Mouse (Mus musculus) limb, embryonic 14.5 days (tissue): Measurements from ENCODE around the gene Il1rn. TPM values are rescaled to one million over a fixed set of nuclear protein-coding genes. Genes with fewer than 3 reads are reported as not detected.

Experiments
- ATAC-seq: fragments of 200-750 bp; cut with Nextera tagmentation; 2 replicates; pipeline ENCODE4 v1.8.0; 2017; ENCODE audit warnings: low read depth, moderate number of reproducible peaks, moderate TSS enrichment; ENCODE audit not compliant: low FRiP score
- DNase-seq: peaks from one replicate; pipeline ENCODE4 v3.0.0-alpha.2; 2015; ENCODE audit warnings: low spot score
- H3K27ac ChIP-seq: fragments of 300-500 bp; sonication (generic); replicated peaks from 2 replicates; pipeline ENCODE4 v1.5.1; 2014; ENCODE audit warnings: low read depth, mild to moderate bottlenecking, low read length, moderate library complexity, mixed read lengths
- H3K27me3 ChIP-seq: fragments of 300-500 bp; sonication (generic); 2 replicates; pipeline ENCODE4 v1.6.1; 2014; ENCODE audit warnings: low read length, mixed read lengths; ENCODE audit not compliant: control insufficient read depth, insufficient read depth
- H3K36me3 ChIP-seq: fragments of 300-500 bp; sonication (generic); 2 replicates; pipeline ENCODE4 v1.6.1; 2014; ENCODE audit warnings: mild to moderate bottlenecking, low read length, moderate library complexity, mixed read lengths; ENCODE audit not compliant: control insufficient read depth, insufficient read depth
- H3K4me1 ChIP-seq: fragments of 300-500 bp; sonication (generic); 2 replicates; pipeline ENCODE4 v1.6.1; 2014; ENCODE audit warnings: antibody characterized with exemption, low read length, mixed read lengths; ENCODE audit not compliant: control insufficient read depth, insufficient read depth
- H3K4me2 ChIP-seq: fragments of 300-500 bp; sonication (generic); replicated peaks from 2 replicates; pipeline ENCODE4 v1.6.1; 2014; ENCODE audit warnings: low read depth, mild to moderate bottlenecking, low read length, moderate library complexity; ENCODE audit not compliant: severe bottlenecking
- H3K4me3 ChIP-seq: fragments of 300-500 bp; sonication (generic); replicated peaks from 2 replicates; pipeline ENCODE4 v1.5.1; 2014; ENCODE audit warnings: low read length
- H3K9ac ChIP-seq: fragments of 300-500 bp; sonication (generic); 2 replicates; pipeline ENCODE4 v1.6.1; 2014; ENCODE audit warnings: mild to moderate bottlenecking, low read depth, low read length, moderate library complexity; ENCODE audit not compliant: severe bottlenecking
- H3K9me3 ChIP-seq: fragments of 300-500 bp; sonication (generic); 2 replicates; pipeline ENCODE4 v1.6.1; 2016; ENCODE audit warnings: low read length; ENCODE audit not compliant: control insufficient read depth
- POLR2A ChIP-seq: fragments of 200-500 bp; IDR thresholded peaks from 2 replicates; pipeline ENCODE4 v1.8.0; 2012; ENCODE audit warnings: inconsistent platforms, mild to moderate bottlenecking, moderate library complexity, borderline replicate concordance; ENCODE audit not compliant: insufficient read depth, insufficient read length; ENCODE audit errors: extremely low read depth
- WGBS: fragments of 180-500 bp; shearing (Covaris S2); extraction: QIAGEN DNeasy Blood & Tissue Kit; methylation state at CpG from one replicate; pipeline ENCODE4 v1.1.7; 2014; 5-methylcytosine and 5-hydroxymethylcytosine counted together
- polyA plus RNA-seq, 2 experiments: library from polyadenylated mRNA; depleted of rRNA in 1 of 2; stranded (reverse) in 1 of 2; unstranded in 1 of 2; fragments of >200 nt; fragmentation: Nextera tagmentation in 1 of 2; extraction: Ambion mirVana in 1 of 2; gene quantifications; 2 replicates each; pipeline versions ENCODE4 v1.2.1 to v1.2.3; 2012 to 2014

Il1rn gene
- polyA plus RNA-seq, 2 experiments, result 2.8 to 6.6 TPM

DNA sequence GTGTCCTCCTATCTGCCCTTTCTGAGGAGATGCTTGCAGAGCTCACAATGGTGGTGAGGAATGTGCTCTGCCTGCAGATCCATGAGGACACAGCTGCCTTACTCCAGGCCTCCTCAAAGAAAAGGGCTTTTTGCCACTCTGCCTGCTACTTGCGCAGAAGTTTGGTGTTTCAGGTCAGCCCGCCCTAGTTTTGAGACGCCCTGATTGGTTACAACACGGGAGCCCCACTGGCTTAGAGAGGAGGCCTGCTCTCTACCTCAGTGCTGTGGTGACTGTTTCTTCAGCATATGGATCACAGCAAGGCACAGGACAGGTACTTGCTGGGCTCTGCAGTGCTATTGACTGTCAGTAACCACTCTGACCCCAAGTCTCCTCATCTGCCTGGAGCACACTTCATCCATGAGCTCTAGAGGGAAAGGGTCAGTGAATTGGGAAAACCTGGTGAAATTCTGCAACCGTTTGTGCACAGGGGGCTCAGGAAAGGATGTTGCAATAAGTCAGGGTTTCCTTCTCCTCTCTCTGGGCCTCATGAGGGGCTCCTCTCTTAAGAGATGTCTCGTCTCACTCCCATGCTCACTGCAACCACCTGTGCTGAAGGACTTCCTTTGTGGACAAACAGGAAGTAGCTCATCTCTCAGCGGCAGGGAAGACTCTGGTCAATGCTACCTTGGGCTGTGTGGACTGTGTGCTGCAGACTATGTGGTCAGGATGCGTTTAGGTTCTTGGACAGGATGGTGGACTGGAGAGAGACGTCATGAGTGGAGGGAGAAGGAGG lies 46.0 kb downstream of the Il1rn start:
- Histone ChIP-seq H3K36me3 (no peaks in the 10 kb centered on the region), H3K4me2 (no peak overlapping the region), H3K27ac (no peak overlapping the region), H3K4me3 (no peak overlapping the region), H3K9ac (no peak overlapping the region), H3K27me3 (no peaks in the 10 kb centered on the region), H3K9me3 (no peaks in the 10 kb centered on the region), H3K4me1 (peaks cover 4% of the 10 kb centered on the region; the same call in 1 of the 2 replicates)
- DNase-seq, result no peak
- WGBS, result 80% methylated on average over 9 of the region's 9 CpGs
- TF ChIP-seq POLR2A, result no peak
- ATAC-seq, result no peak

DNA sequence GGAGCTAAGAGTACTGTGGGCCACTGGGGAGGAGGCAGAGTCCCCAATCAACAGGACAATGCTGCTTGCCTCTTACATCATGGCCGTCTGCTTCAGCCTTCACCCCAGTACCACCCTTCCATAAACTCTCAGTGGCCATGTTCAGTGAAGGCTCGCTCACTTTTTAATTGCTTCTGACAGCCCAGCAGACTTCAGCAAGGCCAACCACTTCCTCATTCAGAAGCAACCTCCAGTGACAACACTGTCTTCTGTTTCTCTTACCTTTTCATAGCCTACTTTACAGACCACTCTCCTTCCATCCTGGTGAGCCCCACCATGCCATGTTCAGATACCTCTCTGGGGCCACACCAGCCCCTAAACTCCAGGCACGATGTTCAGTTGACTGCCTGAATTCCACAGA lies 47.0 kb downstream of the Il1rn start:
- no peak overlapping the region for H3K9ac ChIP-seq
- WGBS, result 75% methylated on average over 3 of the region's 3 CpGs
- no peak for TF ChIP-seq POLR2A
- no peaks in the 10 kb centered on the region for H3K27me3 ChIP-seq
- peaks cover 4% of the 10 kb centered on the region; the same call in 1 of the 2 replicates for H3K4me1 ChIP-seq
- H3K4me2 ChIP-seq, result no peak overlapping the region
- no peaks in the 10 kb centered on the region for H3K36me3 ChIP-seq
- no peak overlapping the region for H3K4me3 ChIP-seq
- no peak for DNase-seq
- no peak overlapping the region for H3K27ac ChIP-seq
- ATAC-seq, result no peak
- H3K9me3 ChIP-seq, result no peaks in the 10 kb centered on the region

DNA sequence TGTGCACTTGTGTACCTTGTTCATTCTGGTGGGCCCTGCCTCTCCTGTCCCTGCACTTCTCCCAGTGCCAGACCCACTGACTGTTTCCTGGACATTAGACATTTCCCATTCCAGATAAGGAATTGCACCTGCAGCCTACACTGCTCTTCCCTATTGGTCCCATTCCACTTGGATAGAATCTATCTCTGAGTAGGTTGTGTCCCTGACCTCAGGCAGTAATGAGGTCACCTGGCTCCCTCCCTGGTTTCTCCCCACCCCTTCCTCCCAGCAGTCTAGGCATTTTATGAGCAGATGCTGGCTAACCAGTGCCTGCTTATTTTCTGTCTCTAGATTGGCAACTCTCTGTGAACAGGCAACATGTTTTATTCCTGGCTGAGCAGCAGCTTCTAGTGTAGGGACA lies 47.7 kb downstream of the Il1rn start:
- DNase-seq, result no peak
- no peaks in the 10 kb centered on the region for H3K27me3 ChIP-seq
- no peaks in the 10 kb centered on the region for H3K9me3 ChIP-seq
- no peak overlapping the region for H3K27ac ChIP-seq
- TF ChIP-seq POLR2A, result no peak
- no peaks in the 10 kb centered on the region for H3K36me3 ChIP-seq
- no peak for ATAC-seq
- H3K9ac ChIP-seq, result no peak overlapping the region
- H3K4me2 ChIP-seq, result no peak overlapping the region
- H3K4me1 ChIP-seq, result peaks cover 4% of the 10 kb centered on the region; the same call in 1 of the 2 replicates
- H3K4me3 ChIP-seq, result no peak overlapping the region

DNA sequence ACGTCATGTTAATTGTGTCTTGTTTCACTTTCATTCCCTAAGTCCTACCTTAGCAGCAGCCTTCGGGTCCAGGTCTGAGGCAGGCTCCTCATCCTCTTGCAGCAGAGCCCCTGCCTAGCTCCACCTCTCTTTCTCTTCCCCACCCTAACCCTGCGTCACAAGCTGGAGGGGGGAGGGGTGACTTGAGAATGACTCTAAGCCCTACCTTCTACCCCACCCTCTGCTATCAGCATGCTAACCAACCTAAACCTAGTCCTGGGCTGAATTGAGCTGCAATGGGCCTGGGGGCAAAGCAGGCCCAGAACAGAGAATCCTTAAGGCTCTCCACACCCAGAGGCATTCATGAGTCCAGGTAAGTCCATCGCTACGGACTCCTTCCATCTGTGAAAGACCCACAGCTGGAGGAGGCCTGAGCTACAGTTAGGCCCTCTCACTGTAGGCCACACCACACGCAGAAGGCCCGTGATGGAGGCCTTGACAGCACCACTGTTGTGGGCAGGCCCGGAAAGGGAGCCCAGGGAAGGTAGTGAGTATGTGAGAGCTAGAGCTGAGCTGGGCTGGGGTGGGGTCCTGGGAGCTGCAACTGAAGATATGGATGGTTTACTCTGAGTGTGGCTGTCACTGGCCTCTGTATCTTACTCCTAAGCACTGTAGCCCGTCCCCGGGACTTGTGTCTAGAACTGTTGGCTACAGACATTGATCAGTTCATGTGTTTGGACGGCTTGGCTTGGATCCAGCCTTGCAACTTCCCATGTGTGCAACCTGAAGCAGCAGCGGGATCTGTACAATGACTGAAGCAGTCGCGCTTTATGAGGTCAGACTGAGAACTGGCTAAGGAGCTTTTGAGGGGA lies 48.7 kb downstream of the Il1rn start:
- Histone ChIP-seq H3K27me3 (no peaks in the 10 kb centered on the region), H3K27ac (no peak overlapping the region), H3K4me1 (peaks cover 4% of the 10 kb centered on the region; the same call in 1 of the 2 replicates), H3K36me3 (no peaks in the 10 kb centered on the region), H3K9ac (no peak overlapping the region), H3K9me3 (no peaks in the 10 kb centered on the region), H3K4me2 (no peak overlapping the region), H3K4me3 (no peak overlapping the region)
- 72% methylated on average over 14 of the region's 14 CpGs for WGBS
- ATAC-seq, result no peak
- no peak for TF ChIP-seq POLR2A
- no peak for DNase-seq

DNA sequence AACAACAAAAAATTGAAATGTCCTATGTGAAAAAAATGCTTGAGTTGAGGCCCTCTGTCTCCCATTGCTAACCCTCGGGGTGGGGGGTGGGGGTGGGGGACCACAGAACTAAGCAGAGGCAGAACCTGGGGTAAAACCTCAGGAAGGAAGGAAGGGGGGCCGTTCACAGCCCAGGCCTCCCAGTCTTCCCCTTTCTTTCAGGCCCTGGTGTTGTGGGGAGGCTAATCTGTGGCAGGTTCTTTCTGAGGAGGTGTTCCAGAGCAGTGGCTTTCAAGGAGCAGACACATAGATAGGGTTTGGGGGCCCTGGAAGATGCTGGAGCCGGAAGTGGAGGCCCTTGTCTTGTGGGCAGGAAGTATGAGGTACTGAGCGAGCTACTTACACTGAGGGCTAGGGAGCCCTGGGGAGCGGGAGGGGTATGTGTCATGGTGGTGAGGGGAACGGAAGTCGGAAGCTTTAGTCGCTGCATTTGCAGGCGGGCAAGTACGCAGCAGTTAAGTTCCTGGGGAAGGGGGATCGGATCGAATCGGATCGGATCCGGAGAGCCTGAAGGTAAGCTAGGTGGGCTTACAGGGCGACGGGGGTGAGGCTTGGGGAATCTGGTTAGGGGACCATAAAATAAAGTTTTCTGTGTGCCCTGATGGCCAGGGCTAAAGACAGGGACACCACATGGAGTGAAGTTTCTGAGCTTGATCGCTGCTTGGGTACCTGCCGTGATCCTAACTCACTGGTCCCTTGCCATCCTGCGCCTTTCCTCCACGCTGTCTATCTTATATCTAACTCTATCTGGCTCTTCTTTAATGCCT lies 49.7 kb downstream of the Il1rn start:
- TF ChIP-seq POLR2A, result no peak
- H3K9me3 ChIP-seq, result no peaks in the 10 kb centered on the region

More for the DNA sequence above, 49.7 kb downstream of the Il1rn start:
- no peak overlapping the region for H3K9ac ChIP-seq
- H3K4me1 ChIP-seq, result peaks cover 4% of the 10 kb centered on the region; the same call in 1 of the 2 replicates
- no peak overlapping the region for H3K4me2 ChIP-seq
- H3K27me3 ChIP-seq, result no peaks in the 10 kb centered on the region
- 88% methylated on average over 21 of the region's 21 CpGs for WGBS
- ATAC-seq (no peak), DNase-seq (no peak)
- no peak overlapping the region for H3K4me3 ChIP-seq
- H3K27ac ChIP-seq, result no peak overlapping the region
- H3K36me3 ChIP-seq, result no peaks in the 10 kb centered on the region
